13 mouse cellular contexts compared by ENCODE assay signal in the genomic region with DNA sequence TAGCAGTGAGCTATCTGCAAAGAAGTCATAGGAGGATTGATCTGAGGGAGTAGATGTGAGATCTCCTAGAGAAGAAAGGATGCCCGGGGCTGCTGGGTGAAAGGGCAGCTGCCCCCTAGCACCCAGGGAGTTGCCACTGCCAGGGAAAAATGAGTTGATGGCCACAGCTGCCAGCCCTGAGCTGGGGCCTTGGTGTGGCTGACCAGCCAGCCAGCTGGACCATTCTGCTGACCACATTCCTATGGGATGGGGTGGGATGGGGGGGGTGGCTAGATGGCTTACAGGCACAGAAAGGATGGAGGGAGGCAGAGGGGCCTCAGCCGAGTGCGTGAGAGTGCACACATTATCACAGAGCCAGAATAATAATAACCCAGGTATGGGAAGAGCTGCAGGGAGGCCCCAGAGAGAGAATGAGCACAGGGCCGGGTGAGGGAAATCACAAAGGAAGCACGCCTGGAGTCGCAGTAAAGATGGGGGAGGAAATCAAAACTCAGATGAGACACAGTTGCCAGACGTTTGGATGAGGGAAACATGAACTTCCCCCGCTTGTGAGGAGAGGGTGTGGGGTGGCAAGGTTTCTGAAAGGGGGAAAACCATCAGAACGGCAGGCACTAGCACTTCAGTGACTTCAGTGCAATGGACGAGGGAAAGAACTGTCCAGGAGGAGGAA.
"Had no signal": no experiment of that assay in that cellular context is flagged by ENCODE, and none has a peak within 500 bp of the region (broad histone marks: within the 10 kb centered on the region; RNA-seq: fewer than 3 reads in every experiment).

No protein-coding gene starts in this region.

- H3K27ac ChIP-seq: layer of hippocampus, adult 2 months; limb, embryonic 12.5 days; liver, embryonic 13.5 days; lung, embryonic 15.5 days; macrophage; midbrain, embryonic 12.5 days; neural tube, embryonic 12.5 days; stomach, postnatal 0 days had no signal

- H3K9ac ChIP-seq: limb, embryonic 12.5 days; liver, embryonic 13.5 days; liver, postnatal 0 days; lung, embryonic 15.5 days; midbrain, embryonic 12.5 days; neural tube, embryonic 12.5 days had no signal

- ATAC-seq: liver, postnatal 0 days had no signal

- DNase-seq: liver; liver, embryonic 13.5 days; liver, postnatal 0 days; lung, postnatal 14 days; thymus, postnatal 4 days had no signal

- H3K4me2 ChIP-seq: limb, embryonic 12.5 days; liver, embryonic 13.5 days; lung, embryonic 15.5 days; midbrain, embryonic 12.5 days; neural tube, embryonic 12.5 days had no signal

- H3K36me3 ChIP-seq: limb, embryonic 12.5 days; liver, embryonic 13.5 days; lung, embryonic 15.5 days; midbrain, embryonic 12.5 days had no signal

- H3K9me3 ChIP-seq: limb, embryonic 12.5 days; liver, embryonic 13.5 days; lung, embryonic 15.5 days; midbrain, embryonic 12.5 days; neural tube, embryonic 12.5 days had no signal

- H3K27me3 ChIP-seq: liver, embryonic 13.5 days; lung, embryonic 15.5 days; neural tube, embryonic 12.5 days had no signal

- H3K4me3 ChIP-seq: layer of hippocampus, adult 2 months; limb, embryonic 12.5 days; liver, embryonic 13.5 days; lung, embryonic 15.5 days; megakaryocyte, embryonic 14.5 days; midbrain, embryonic 12.5 days; neural tube, embryonic 12.5 days had no signal

- H3K4me1 ChIP-seq: liver, embryonic 13.5 days had no signal
